Mouse (Mus musculus) adipocyte (in vitro differentiated cells): ENCODE measurements around the gene Sidt1.

ENCODE experiments used
- DNase-seq: peaks from one replicate; pipeline ENCODE4 v3.0.0-alpha.2; 2016; ENCODE audit warnings: low spot score

Gene Sidt1

DNA sequence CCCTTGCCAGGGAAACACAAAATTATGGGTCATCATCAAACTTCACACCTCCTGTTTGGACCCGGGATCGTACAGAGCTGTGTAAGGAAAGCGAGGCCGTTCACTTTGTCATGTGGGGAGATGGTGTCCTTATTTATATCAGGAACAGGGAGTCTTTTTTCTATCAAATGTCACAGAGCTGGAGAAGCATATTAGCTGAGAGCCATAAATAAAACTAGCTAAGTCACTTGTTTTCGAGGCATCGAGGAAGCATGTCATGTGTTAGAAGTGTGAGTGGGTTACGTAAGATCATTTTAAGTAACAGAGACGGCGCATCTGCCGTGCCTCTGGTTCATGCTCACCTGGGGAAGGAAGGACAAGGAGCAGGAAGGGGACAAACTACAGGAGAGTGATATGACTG is 83.0 kb downstream of the Sidt1 start:
- DNase-seq: no peak

DNA sequence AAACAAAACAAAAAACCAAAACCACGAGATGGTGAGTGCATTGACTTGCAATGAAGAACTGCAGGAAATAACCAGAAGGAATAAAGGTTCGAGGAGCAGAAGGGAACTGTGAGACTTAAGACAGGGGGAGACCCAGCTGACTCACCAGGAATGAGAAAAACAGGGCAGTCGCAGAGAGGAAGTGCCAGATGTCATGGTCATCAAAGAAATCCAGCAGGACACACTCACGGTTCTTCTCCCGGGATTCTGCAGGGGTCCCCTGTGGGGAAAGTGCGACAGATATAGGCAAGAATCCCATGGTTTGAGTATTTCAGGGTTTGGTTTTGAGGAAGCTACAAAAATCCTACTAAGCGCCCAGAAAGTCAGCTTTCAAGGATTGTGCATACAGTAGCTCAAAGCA is 89.7 kb downstream of the Sidt1 start:
- DNase-seq: no peak

DNA sequence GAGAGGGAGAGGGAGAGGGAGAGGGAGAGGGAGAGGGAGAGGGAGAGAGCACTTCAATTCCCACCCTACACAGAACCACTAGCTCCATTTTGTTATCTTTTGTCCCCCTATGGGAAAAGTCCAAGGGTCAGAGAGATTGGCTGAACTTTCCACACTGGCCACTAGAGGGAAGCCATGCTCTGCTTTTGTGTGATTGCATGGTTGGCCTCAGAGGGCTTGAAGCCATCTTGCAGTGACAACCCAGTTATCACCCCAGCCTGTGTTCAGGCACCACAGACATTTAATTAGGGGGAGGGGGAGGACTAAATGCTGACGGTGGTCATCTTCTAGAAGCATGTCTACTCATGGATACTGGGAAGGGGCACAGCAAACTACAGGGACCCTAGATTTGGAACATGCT is 90.4 kb downstream of the Sidt1 start:
- peak; percentile 83 for DNase-seq

DNA sequence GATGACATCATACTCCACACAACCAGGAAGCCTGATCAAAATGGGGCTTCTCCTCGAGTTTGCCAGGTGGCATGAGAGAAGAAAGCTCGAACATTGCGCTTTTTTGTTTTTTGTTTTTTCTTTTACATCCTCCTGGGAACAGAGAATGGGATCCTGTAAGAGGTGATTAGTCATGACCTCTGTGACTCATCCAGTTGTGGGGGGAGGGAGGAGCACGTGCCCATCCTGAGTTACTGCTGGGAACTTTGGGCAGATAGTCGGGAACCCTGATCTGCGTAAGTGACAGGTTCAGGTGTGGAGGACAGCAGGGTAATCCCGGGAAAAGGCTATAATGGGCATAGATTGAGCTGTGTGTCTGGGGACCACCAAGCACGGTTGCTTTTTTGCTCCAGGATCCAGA is 92.6 kb downstream of the Sidt1 start:
- DNase-seq: no peak

DNA sequence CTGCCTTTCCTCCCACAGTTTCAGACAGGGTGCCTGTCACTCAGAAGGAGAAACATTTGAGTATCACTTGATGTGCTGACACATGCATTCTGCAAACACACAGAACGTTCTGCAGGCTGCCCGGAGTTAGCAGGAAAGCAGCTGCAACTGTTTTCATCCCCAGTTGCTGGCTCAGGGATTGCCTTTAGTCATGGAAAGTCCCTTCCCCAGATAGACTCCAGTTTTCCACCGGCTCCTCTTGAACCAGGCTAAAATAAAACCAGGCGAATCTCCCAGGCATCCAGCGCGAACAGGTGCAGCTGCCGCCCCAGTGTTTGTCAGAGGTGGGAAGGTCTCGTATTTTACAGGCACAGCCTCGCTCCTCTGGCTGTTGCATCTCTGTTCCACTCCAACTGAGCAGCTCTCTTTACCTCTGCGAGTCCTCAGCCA is 94.1 kb downstream of the Sidt1 start:
- no peak for DNase-seq

- DNase-seq: peak; percentile 15
Observed at GRCm38 (mm10) chr16:44237836-44238235, 95.2 kb downstream of the Sidt1 start.

- DNase-seq: no peak
Observed at GRCm38 (mm10) chr16:44233019-44233418, 100.0 kb downstream of the Sidt1 start.

DNA sequence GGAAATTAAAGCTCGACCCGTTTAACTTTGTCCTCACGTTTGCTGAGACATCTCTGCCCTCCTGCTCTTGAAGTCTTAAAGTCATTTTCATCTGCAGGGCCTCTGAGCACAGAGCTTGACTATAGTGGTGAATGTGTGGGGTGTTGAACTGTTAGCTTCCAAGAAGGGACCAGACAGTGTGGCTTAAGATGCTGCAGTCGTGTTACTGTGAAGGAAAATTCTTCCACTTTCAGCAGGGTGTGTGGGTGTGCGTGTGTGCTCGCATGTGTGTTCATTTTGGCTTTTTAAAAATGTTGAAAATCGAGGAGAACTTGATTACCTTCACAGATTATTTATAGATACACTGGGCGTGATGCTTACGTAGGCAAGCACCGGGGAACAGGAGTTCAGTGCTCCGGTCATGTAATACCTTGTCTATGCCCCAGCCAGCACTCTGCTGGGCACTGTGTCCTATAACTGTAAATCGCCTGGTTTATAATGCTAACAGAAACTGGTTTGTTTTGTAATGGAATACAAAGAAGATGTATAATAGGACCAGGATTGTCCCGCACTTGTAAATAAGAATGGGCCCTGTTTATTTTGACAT is 106.2 kb downstream of the Sidt1 start:
- DNase-seq: no peak

GRCm38 (mm10) chr16:44221463-44221862 is 111.5 kb downstream of the Sidt1 start:
- no peak for DNase-seq

DNA sequence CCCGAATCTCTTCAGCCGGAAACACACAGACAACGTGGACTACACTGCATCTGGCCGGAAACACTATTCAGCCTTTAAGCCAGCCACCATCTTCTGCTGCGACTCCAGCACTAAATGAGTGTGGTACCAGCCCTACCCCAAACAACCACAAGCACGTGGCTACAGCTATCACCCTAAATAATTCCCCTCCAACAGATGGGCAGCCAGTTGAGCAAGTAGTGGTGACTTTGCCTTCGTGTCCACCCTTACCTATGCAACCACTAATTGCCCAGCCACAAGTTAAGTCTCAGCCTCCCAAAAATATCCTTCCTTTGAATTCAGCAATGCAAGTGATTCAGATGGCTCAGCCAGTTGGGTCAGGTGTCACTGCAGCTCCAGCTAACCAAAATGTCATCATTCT is 116.6 kb downstream of the Sidt1 start:
- DNase-seq: no peak

DNA sequence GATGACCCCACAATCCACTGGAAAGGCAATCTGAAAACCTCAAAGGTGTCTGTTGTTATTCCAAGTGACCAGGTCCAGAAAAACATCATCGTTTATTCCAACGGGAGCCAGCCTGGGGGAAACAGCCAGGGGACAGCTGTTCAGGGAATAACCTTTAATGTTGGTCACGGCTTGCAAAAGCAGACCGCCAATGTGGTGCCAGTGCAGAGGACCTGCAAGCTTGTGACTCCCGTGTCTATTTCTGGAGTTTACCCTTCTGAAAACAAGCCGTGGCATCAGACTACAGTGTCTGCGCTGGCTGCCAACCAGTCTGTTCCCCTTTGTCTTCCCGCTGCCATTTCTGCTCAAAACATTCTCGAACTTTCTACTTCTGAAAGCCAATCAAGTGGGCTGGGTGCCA is 117.5 kb downstream of the Sidt1 start:
- no peak for DNase-seq

DNA sequence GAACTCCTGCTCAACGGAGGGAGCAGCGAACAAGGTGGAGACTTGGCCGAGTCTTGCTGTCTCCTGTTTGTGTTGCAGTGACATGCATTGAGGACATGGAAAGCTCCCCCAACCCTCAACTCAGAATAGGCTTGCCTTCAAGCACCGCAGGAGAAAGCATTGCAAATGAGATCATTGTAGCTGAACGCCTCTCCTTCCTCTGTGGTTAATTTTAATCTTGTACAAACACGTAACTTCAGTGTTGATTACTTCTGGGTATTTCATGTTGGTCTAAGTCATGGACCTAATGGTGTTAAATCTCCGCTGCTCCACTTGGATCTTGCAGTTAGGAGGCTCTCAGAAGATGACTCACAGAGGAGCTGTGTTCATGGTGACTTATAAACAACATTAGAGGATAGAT is 120.3 kb downstream of the Sidt1 start:
- no peak for DNase-seq

GRCm38 (mm10) chr16:44211054-44211414 is 122.0 kb downstream of the Sidt1 start:
- DNase-seq: no peak

GRCm38 (mm10) chr16:44210156-44211053 is 122.6 kb downstream of the Sidt1 start:
- DNase-seq: no peak

DNA sequence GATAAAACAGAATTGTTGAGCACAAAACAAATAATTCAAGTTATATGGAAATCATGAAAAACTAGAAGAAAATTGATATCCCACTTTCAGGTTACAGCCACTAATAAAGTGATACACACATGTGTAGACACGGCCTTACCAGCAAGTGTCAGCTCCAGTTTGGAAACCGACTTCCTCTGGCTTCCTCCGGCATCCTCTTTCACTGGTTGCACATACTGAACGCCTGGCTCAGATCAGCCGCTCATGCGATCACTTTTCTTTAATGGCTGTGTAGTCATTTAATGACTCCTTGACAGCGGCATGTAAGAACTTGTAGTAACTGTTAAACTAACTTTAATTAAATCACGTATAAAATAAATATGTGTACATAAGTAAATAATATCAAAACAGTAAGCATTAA is 127.0 kb downstream of the Sidt1 start:
- DNase-seq: no peak

DNA sequence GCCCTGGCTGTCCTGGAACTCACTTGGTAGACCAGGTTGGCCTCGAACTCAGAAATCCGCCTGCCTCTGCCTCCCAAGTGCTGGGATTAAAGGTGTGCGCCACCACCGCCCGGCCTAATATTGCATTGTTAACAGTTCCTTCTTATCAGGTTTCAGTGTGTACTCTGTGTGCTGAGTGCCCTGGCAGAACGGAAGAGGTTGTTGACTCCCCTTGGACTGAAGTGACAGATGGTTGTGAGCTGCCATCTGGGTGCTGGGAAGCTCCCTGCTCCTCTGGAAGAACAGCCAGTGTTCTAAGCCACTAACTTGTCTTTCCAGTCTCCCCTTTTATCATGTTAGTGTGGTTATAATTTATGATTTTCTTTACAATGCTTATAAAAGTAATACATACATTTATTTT is 128.7 kb downstream of the Sidt1 start:
- DNase-seq: no peak

DNA sequence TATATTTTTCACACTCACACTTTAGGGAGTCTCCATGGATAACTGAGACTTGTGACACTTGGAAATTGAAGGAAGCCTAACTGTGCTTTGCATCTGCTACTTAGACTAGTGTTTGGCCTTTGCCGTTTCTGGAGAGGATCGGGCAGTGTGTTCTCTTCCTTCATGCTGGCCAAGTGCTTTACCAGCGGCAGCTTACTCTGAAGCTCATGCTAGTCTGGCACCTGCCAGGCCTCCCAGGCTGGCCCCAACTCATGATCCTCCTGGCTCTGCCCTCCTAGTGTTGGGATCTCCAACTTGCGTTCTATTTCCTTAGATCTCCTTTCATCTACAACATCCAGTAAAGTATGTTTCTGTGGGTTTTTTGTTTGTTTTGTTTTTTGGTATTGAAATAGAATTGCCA is 132.8 kb downstream of the Sidt1 start:
- DNase-seq: no peak

DNA sequence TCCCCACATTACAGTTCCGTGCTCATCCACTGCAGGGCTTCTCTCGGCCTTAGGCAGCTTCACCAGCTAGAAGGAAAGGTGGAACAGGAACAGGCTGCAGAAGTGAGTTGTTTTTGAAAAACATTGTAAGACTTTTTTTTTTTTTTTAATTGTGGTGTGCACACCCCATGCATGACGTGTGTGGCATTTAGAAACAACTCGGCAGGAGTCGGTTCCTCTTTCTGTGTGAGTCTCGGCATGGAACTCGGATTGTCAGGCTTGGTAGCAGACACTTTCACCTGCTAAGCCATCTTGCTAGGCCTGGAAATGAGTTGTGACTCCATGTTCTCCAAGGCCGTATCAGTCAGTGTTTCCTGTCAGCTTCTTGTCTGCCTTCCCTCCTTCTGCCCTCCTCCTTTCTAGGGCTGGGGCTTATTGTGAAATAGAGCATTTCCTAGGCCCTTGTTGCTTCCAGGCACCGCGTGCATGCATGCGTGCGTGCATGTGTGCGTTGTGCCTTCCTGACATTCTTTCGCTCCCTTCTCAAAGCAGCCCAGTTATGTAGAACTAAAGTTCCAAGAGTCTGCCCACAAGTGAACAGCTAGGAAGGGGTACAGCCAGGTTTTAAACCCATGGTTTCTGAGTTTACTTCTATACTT is 133.8 kb downstream of the Sidt1 start:
- DNase-seq: no peak

DNA sequence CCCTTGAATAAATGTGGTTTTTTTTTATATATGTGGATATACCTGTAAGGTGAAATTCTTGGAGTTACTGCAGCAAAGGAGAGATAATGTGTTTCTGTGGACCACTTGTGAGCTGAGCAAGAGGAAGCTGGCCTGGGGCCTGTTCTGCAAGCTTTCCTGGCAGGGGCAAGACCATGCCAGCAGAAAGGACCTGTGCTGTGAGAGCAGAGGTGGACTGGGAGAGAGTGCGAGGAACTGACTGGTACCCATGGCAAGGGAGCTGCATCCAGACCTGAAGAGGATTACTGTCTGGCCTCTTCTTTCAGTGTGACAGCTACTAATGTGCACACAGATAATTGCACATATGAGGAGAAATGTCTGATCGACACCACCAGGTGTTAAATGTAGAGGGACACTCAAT is 142.0 kb downstream of the Sidt1 start:
- no peak for DNase-seq
